Mouse (Mus musculus): ENCODE data around the gene Dpp6. TPM values are rescaled to one million over a fixed set of nuclear protein-coding genes. Genes with fewer than 3 reads are reported as not detected.
A peak's percentile ranks its signal among the peaks of the same experiment; 100 is the strongest.

Gene Dpp6
- total and polyA plus RNA-seq, 3 experiments = 0.04 to 0.11 TPM; not detected in 1

DNA sequence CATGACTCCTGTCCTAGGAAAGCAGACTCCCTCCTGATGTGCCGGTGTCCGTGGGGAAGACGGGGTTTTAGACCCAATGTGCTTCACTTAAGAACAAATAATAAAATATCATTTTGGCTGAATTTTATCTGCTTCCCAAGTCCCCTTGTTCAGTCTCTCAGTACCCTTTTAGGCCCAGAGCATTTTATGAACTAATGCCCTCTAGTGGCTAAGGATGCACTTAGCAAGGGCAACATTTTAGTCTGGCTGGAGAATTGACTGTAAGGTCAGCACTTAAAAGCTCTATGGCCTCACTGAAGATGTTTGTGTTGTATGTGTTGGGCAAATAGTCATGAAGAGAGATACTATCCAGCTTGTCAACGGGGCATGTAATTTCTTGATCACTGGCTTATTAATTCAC lies 599.6 kb downstream of the Dpp6 start:
- no peak overlapping the region for H3K4me3 ChIP-seq
- no peaks in the 10 kb centered on the region for H3K36me3 ChIP-seq (ENCODE audit: control insufficient read depth, insufficient read depth, low read length)
- DNase-seq = no peak
- 51% methylated on average over 4 of the region's 4 CpGs for WGBS
- H3K79me2 ChIP-seq (replicated peaks; ENCODE audit: control insufficient read depth, insufficient read depth, low read length) = no peaks in the 10 kb centered on the region
- no peak overlapping the region for H3K27ac ChIP-seq
- no peak overlapping the region for H3K9ac ChIP-seq (ENCODE audit: low read depth, low read length)
- H3K4me1 ChIP-seq (ENCODE audit: control insufficient read depth, insufficient read depth, low read length) = no peaks in the 10 kb centered on the region
- H3K27me3 ChIP-seq (ENCODE audit: control insufficient read depth, insufficient read depth, low read length) = no peaks in the 10 kb centered on the region
- intact Hi-C loops (cut with DNase I) = no loop called here
- no peak for TF ChIP-seq EP300 (IDR thresholded peaks at IDR 0.05; ENCODE audit: insufficient read depth, low read depth, low read length)
- peak; percentile 68 for TF ChIP-seq CTCF (IDR thresholded peaks at IDR 0.05)

DNA sequence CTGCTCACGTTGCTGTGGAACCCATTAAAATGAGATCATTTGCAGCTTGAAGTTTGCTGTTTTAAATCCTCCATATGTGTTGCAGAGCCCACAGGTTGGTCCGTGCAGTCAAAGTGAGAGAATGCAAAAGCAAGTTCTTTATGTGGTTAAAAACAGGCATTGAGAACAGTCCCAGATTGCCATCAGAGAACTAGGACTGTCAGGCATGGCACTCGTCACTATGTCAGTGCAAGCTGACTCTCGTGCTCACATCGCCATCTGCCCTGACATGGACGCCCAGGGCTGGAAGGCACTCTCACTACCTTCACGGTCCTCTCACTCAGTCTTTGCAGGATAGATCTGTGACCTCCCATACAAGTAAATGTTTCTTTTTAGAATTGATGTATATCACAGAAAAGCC lies 600.4 kb downstream of the Dpp6 start:
- TF ChIP-seq EP300 (IDR thresholded peaks at IDR 0.05; ENCODE audit: insufficient read depth, low read depth, low read length) = no peak
- TF ChIP-seq POLR2A (IDR thresholded peaks at IDR 0.05; ENCODE audit: insufficient read depth, low read depth, low read length) = no peak
- TF ChIP-seq CTCF (IDR thresholded peaks at IDR 0.05) = no peak
- intact Hi-C loops (cut with DNase I) = no loop called here
- no peak overlapping the region for H3K27ac ChIP-seq
- H3K27me3 ChIP-seq (ENCODE audit: control insufficient read depth, insufficient read depth, low read length) = no peaks in the 10 kb centered on the region
- no peak overlapping the region for H3K9ac ChIP-seq (ENCODE audit: low read depth, low read length)
- H3K4me3 ChIP-seq = no peak overlapping the region
- H3K4me1 ChIP-seq (ENCODE audit: control insufficient read depth, insufficient read depth, low read length) = no peaks in the 10 kb centered on the region
- no peaks in the 10 kb centered on the region for H3K36me3 ChIP-seq (ENCODE audit: control insufficient read depth, insufficient read depth, low read length)
- 50% methylated on average over 7 of the region's 7 CpGs for WGBS
- H3K79me2 ChIP-seq (replicated peaks; ENCODE audit: control insufficient read depth, insufficient read depth, low read length) = no peaks in the 10 kb centered on the region
- DNase-seq = no peak

DNA sequence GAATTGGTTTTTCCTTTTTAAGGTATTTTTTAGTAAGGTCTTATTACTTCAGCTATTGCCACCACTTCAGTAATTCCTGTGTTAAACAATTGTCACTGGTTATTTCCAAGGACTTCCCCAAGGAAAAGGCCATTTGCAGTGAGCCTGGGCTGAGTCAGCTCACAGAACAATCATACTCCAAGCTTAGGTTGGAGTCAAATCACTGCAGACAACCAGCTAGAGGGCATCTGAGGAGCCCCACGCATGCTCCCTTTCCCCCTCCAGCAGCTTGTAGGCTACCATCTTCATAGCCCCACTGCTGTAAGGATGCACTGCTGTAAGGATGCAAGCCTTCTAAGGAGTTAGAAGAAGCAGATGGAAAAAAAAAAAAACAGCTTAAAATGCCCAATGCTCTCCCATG lies 601.9 kb downstream of the Dpp6 start:
- no peaks in the 10 kb centered on the region for H3K4me1 ChIP-seq (ENCODE audit: control insufficient read depth, insufficient read depth, low read length)
- H3K36me3 ChIP-seq (ENCODE audit: control insufficient read depth, insufficient read depth, low read length) = no peaks in the 10 kb centered on the region
- TF ChIP-seq CTCF (IDR thresholded peaks at IDR 0.05) = no peak
- no peak overlapping the region for H3K27ac ChIP-seq
- no peak overlapping the region for H3K4me3 ChIP-seq
- H3K79me2 ChIP-seq (replicated peaks; ENCODE audit: control insufficient read depth, insufficient read depth, low read length) = no peaks in the 10 kb centered on the region
- intact Hi-C loops (cut with DNase I) = no loop called here
- no peak overlapping the region for H3K9ac ChIP-seq (ENCODE audit: low read depth, low read length)
- WGBS = 70% methylated on average over 1 of the region's 1 CpGs
- H3K27me3 ChIP-seq (ENCODE audit: control insufficient read depth, insufficient read depth, low read length) = no peaks in the 10 kb centered on the region
- DNase-seq = no peak

DNA sequence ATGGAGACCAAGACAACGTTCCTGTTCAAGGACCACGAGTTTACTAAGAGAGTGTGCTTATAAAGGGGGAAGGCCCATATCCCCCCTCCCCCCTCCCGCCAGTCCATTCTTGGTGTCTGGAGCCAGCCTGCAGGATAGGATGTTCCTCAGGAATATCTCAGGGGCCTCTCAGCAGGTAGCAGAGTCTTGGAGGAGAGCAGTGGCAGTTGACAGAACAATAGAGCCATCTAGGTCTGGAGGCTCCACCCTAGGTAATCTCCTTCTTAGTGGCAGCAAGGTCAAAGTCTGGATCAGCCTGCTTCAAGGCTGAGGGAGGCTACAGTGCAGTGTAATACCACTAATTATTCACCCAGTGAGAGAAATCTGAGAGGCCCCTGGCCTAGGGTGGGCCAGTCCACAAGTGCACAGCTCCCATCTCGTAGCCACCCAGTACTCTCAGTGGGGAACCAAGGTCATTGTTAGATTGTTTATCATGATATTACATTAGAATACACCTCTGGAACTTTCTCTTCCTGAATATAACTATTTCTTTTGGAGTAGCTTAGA lies 604.2 kb downstream of the Dpp6 start:
- no peak for DNase-seq
- Histone ChIP-seq H3K36me3 (ENCODE audit: control insufficient read depth, insufficient read depth, low read length) (no peaks in the 10 kb centered on the region), H3K27ac (no peak overlapping the region), H3K4me1 (ENCODE audit: control insufficient read depth, insufficient read depth, low read length) (no peaks in the 10 kb centered on the region), H3K79me2 (replicated peaks; ENCODE audit: control insufficient read depth, insufficient read depth, low read length) (no peaks in the 10 kb centered on the region), H3K4me3 (no peak overlapping the region), H3K9ac (ENCODE audit: low read depth, low read length) (no peak overlapping the region), H3K27me3 (ENCODE audit: control insufficient read depth, insufficient read depth, low read length) (no peaks in the 10 kb centered on the region)
- WGBS = 67% methylated on average over 4 of the region's 4 CpGs
- no peak for TF ChIP-seq POLR2A (IDR thresholded peaks at IDR 0.05; ENCODE audit: insufficient read depth, low read depth, low read length)
- intact Hi-C loops (cut with DNase I) = no loop called here

DNA sequence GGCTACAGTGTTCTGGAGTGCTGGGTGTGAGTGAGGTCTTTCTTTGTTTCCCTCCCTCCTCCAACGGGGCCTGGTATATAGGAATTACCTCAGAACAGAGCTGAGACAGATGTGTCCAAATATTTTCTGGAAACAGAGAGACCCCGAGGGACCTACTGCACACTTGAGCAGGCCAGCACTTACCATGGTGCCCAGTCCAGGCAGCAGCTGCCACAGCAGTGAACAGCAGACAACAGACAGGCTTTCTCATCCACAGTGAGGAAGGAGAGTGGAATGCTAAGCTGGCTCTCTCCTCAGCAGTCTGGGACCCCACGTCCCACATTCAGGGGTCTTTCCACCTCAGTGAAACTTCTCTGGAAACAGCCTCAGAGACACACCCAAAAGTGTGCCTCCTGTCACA lies 606.8 kb downstream of the Dpp6 start:
- Histone ChIP-seq H3K27ac (no peak overlapping the region), H3K4me1 (ENCODE audit: control insufficient read depth, insufficient read depth, low read length) (no peaks in the 10 kb centered on the region), H3K36me3 (ENCODE audit: control insufficient read depth, insufficient read depth, low read length) (no peaks in the 10 kb centered on the region), H3K27me3 (ENCODE audit: control insufficient read depth, insufficient read depth, low read length) (no peaks in the 10 kb centered on the region), H3K9ac (ENCODE audit: low read depth, low read length) (no peak overlapping the region), H3K79me2 (replicated peaks; ENCODE audit: control insufficient read depth, insufficient read depth, low read length) (no peaks in the 10 kb centered on the region), H3K4me3 (no peak overlapping the region)
- WGBS = 55% methylated on average over 3 of the region's 3 CpGs
- TF ChIP-seq EP300 (IDR thresholded peaks at IDR 0.05; ENCODE audit: insufficient read depth, low read depth, low read length) (no peak), CTCF (IDR thresholded peaks at IDR 0.05) (no peak), POLR2A (IDR thresholded peaks at IDR 0.05; ENCODE audit: insufficient read depth, low read depth, low read length) (no peak)
- intact Hi-C loops (cut with DNase I) = no loop called here
- DNase-seq = no peak

DNA sequence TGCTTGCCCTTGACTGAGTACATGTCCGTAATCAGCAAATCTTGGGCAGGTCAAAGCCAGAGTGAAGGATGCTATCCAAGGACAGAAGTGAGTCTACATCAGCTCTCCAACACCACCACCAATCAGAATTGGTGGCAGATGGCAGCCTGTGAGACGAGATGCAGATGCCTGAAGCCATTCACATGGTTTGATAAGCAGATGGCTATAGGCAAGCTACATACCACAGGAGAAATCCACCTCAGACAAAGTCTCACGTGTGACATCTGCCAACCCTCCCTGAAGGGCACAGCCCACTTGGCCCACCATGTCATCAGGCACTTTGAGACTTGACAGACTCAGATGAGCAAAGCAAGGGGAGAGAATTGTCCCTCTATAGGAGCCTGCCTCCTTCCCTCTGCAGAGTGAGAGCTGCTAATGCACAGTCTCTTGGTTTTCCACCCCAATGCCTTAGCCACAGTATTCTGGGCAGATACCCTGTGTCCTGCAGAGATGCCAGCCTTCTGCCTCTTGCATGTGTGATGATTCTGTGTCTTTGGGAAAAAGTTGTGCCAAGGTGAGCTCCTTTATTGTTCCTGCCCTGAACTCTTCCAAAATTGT lies 607.6 kb downstream of the Dpp6 start:
- Histone ChIP-seq H3K4me1 (ENCODE audit: control insufficient read depth, insufficient read depth, low read length) (no peaks in the 10 kb centered on the region), H3K4me3 (no peak overlapping the region), H3K9ac (ENCODE audit: low read depth, low read length) (no peak overlapping the region), H3K27ac (no peak overlapping the region), H3K36me3 (ENCODE audit: control insufficient read depth, insufficient read depth, low read length) (no peaks in the 10 kb centered on the region), H3K27me3 (ENCODE audit: control insufficient read depth, insufficient read depth, low read length) (no peaks in the 10 kb centered on the region), H3K79me2 (replicated peaks; ENCODE audit: control insufficient read depth, insufficient read depth, low read length) (no peaks in the 10 kb centered on the region)
- 42% methylated on average over 3 of the region's 3 CpGs for WGBS
- TF ChIP-seq EP300 (IDR thresholded peaks at IDR 0.05; ENCODE audit: insufficient read depth, low read depth, low read length) = no peak
- TF ChIP-seq CTCF (IDR thresholded peaks at IDR 0.05) = no peak
- no peak for TF ChIP-seq POLR2A (IDR thresholded peaks at IDR 0.05; ENCODE audit: insufficient read depth, low read depth, low read length)
- intact Hi-C loops (cut with DNase I) = no loop called here
- DNase-seq = no peak
